Mouse (Mus musculus) forebrain, embryonic 14.5 days (tissue): ENCODE results near the gene Fam45a. TPM values are rescaled to one million over a fixed set of nuclear protein-coding genes. Genes with fewer than 3 reads are reported as not detected.
A peak's percentile ranks its signal among the peaks of the same experiment; 100 is the strongest.

Source experiments
- ATAC-seq: fragments of 200-750 bp; cut with Nextera tagmentation; 2 replicates; pipeline ENCODE4 v1.8.0; 2017; ENCODE audit warnings: mild to moderate bottlenecking, moderate library complexity
- DNase-seq: peaks from one replicate; pipeline ENCODE4 v3.0.0-alpha.2; 2015; ENCODE audit warnings: low spot score
- H3K27ac ChIP-seq: fragments of 300-500 bp; sonication (generic); 2 replicates; pipeline ENCODE4 v1.5.1; 2014; ENCODE audit warnings: low read depth, mild to moderate bottlenecking, control low read depth, low read length, moderate library complexity
- H3K27me3 ChIP-seq: fragments of 300-500 bp; sonication (generic); replicated peaks from 2 replicates; pipeline ENCODE4 v1.6.1; 2014; ENCODE audit warnings: low read length, control low read depth, mixed read lengths; ENCODE audit not compliant: control insufficient read depth, insufficient read depth
- H3K36me3 ChIP-seq: fragments of 300-500 bp; sonication (generic); 2 replicates; pipeline ENCODE4 v1.6.1; 2014; ENCODE audit warnings: low read length, control low read depth; ENCODE audit not compliant: control insufficient read depth, insufficient read depth
- H3K4me1 ChIP-seq: fragments of 300-500 bp; sonication (generic); 2 replicates; pipeline ENCODE4 v1.6.1; 2014; ENCODE audit warnings: antibody characterized with exemption, low read length, control low read depth; ENCODE audit not compliant: control insufficient read depth, insufficient read depth
- H3K4me2 ChIP-seq: fragments of 300-500 bp; sonication (generic); 2 replicates; pipeline ENCODE4 v1.6.1; 2014; ENCODE audit warnings: mild to moderate bottlenecking, control low read depth, low read length
- H3K4me3 ChIP-seq: fragments of 300-500 bp; sonication (generic); 2 replicates; pipeline ENCODE4 v1.5.1; 2014; ENCODE audit warnings: low read depth, low read length, control low read depth
- H3K9ac ChIP-seq: fragments of 300-500 bp; sonication (generic); 2 replicates; pipeline ENCODE4 v1.6.1; 2014; ENCODE audit warnings: mild to moderate bottlenecking, low read length, control low read depth, moderate library complexity
- H3K9me3 ChIP-seq: fragments of 300-500 bp; sonication (generic); replicated peaks from 2 replicates; pipeline ENCODE4 v1.6.1; 2016; ENCODE audit warnings: low read length, control low read depth, mixed read lengths; ENCODE audit not compliant: control insufficient read depth
- WGBS: fragments of 180-500 bp; shearing (Covaris S2); extraction: QIAGEN DNeasy Blood & Tissue Kit; methylation state at CpG from one replicate; pipeline ENCODE4 v1.1.7; 2014; 5-methylcytosine and 5-hydroxymethylcytosine counted together
- microRNA-seq: library from miRNA; unstranded; fragments of <30 nt; microRNA quantifications from one replicate; pipeline ENCODE4, GENCODE M21; 2016
- polyA plus RNA-seq: library from polyadenylated mRNA; unstranded; fragments of >200 nt; fragmentation: Nextera tagmentation; extraction: Ambion mirVana; gene quantifications from 2 replicates; pipeline ENCODE4 v1.2.1, GENCODE M21; 2014

Fam45a gene
- polyA plus RNA-seq, 1 experiment from 2014 or later = 54.1 TPM

DNA sequence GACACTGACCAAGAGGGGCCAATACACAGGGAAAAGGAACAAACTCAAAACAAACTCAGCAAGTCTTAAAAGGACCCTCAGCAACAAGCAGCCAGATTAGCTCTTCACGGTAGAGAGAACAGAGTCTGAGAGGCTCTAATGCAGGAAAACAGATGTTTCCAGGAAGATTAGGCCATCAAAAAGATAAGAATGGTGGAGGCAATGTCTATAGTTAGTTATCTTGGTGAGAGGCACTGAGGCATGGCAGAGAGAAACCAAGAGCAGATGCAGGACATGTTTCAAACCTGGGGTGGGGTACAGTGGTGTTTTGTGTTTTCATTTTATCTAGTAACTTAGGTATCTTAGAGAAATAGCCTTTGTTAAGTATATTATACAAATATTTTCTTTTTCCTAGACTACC is 60.9 kb downstream of the Fam45a start:
- Histone ChIP-seq H3K4me1 (no peaks in the 10 kb centered on the region), H3K27me3 (no peaks in the 10 kb centered on the region), H3K9ac (no peak overlapping the region), H3K27ac (no peak overlapping the region), H3K4me3 (no peak overlapping the region), H3K4me2 (no peak overlapping the region), H3K9me3 (no peaks in the 10 kb centered on the region), H3K36me3 (peaks cover 17% of the 10 kb centered on the region; the same call in 1 of the 2 replicates)
- ATAC-seq (no peak), DNase-seq (no peak)
- WGBS = 47% methylated on average over 1 of the region's 1 CpGs

DNA sequence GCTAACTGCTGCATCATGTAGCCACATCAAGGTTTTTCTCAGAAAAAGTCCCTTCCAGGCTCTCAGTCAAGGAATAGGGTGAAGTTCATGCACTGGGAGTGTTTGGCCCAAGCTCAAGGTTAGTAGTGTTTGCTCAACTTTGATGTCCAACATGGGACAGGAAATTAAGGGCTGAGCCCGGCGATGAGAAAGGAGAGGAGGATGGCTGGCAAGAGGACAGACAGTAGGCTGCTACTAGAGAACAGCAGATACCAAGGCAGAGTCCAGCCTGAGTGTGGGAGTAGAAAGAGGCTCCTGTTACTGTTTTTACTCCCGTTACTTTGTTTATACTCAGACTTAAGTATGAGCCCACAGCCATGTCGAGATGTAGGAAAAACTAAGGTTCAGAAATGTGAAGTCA is 62.1 kb downstream of the Fam45a start:
- Histone ChIP-seq H3K27me3 (no peaks in the 10 kb centered on the region), H3K9me3 (no peaks in the 10 kb centered on the region), H3K9ac (no peak overlapping the region), H3K27ac (no peak overlapping the region), H3K4me1 (no peaks in the 10 kb centered on the region), H3K36me3 (peaks cover 14% of the 10 kb centered on the region; the same call in 1 of the 2 replicates), H3K4me3 (0 out of 2 replicates have a peak overlapping the region, but pooled peaks have one; percentile 49), H3K4me2 (peak overlapping the region; percentile 68)
- no peak for DNase-seq
- 38% methylated on average over 4 of the region's 4 CpGs for WGBS
- ATAC-seq = no peak

- H3K4me3 ChIP-seq = peak within 1 kb of the TSS; percentile 49
- H3K27me3 ChIP-seq = no peaks in the 10 kb centered on the region
- no peaks in the 10 kb centered on the region for H3K9me3 ChIP-seq
- under 1% methylated on average over 28 of the region's 28 CpGs for WGBS
- H3K4me2 ChIP-seq = peak within 1 kb of the TSS; percentile 68
- 0 out of 2 replicates have a peak, but pooled peaks cover 10% of the 10 kb centered on the region for H3K36me3 ChIP-seq
- H3K9ac ChIP-seq = peak within 1 kb of the TSS; percentile 69
- peak within 1 kb of the TSS; percentile 60; the same call in 1 of the 2 replicates for H3K27ac ChIP-seq
- ATAC-seq (peak; percentile 98), DNase-seq (peak; percentile 96)
- no peaks in the 10 kb centered on the region for H3K4me1 ChIP-seq
Measured at GRCm38 (mm10) chr19:60874064-60874694, 62.8 kb downstream of the Fam45a start, which contains the start of gene Prdx3. TSS of gene Prdx3 (minus strand) at chr19:60874556.

DNA sequence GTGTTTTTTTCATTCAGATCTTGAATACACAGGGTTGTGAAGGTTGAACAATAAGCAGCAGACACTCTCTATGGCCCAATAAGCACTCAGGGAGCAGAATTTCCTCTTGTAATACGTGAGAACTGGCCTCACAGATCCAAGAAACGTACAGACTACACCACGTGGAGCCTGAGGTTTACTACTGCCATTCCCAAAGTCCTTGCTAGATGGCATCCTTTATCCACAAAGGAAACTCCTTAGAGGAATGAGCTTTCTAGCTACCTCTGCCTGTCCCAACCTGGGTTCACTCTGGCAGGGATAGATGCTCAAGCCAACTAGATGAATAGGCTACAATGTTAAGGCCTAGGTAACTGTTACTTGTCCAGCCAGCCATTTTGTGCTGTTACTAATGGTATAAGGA is 71.7 kb downstream of the Fam45a start:
- ATAC-seq (no peak), DNase-seq (peak; percentile 59)
- no peak overlapping the region for H3K27ac ChIP-seq
- WGBS = 7% methylated on average over 3 of the region's 3 CpGs
- H3K36me3 ChIP-seq = no peaks in the 10 kb centered on the region
- H3K27me3 ChIP-seq = no peaks in the 10 kb centered on the region
- no peak overlapping the region for H3K4me3 ChIP-seq
- H3K4me1 ChIP-seq = no peaks in the 10 kb centered on the region
- no peaks in the 10 kb centered on the region for H3K9me3 ChIP-seq
- H3K9ac ChIP-seq = no peak overlapping the region
- H3K4me2 ChIP-seq = no peak overlapping the region

Small RNAs within 50 kb of the gene (microRNA-seq; reads per million reads assigned to microRNA genes)
- not detected for gene mmu-mir-3084-1

Other genes starting within 250 kb of the Fam45a start
- gene Cacul1, start 230.6 kb upstream of the Fam45a start, polyA plus RNA-seq = 17.2 and 20.0 TPM in 2 replicates
- 16.1 and 16.3 TPM in 2 replicates for gene Nanos1, start 55.6 kb upstream of the Fam45a start, polyA plus RNA-seq
- 107 and 115 TPM in 2 replicates for gene Eif3a, start 20.9 kb upstream of the Fam45a start, polyA plus RNA-seq
- 10.7 and 11.0 TPM in 2 replicates for gene Sfxn4, start 49.9 kb downstream of the Fam45a start, polyA plus RNA-seq
- gene Prdx3, start 63.0 kb downstream of the Fam45a start, polyA plus RNA-seq = 89.7 and 103 TPM in 2 replicates
- gene Grk5, start 78.2 kb downstream of the Fam45a start, polyA plus RNA-seq = 2.0 and 2.7 TPM in 2 replicates